Mouse (Mus musculus) embryo, embryonic 10 days (tissue): ENCODE data around the gene Macrod2.
A peak's percentile ranks its signal among the peaks of the same experiment; 100 is the strongest.

Source experiments
- DNase-seq: peaks from one replicate; pipeline ENCODE4 v3.0.0-alpha.2; 2015; ENCODE audit warnings: low spot score

The Macrod2 gene

GRCm38 (mm10) chr2:142349805-142350204 is 1954.7 kb downstream of the Macrod2 start:
- DNase-seq: no peak

- DNase-seq: peak; percentile 17
Measured at GRCm38 (mm10) chr2:142362888-142363287, 1967.8 kb downstream of the Macrod2 start.

- no peak for DNase-seq
Measured at GRCm38 (mm10) chr2:142373978-142374377, 1978.9 kb downstream of the Macrod2 start.

- DNase-seq: no peak
Measured at GRCm38 (mm10) chr2:142380563-142380962, 1985.5 kb downstream of the Macrod2 start.

- no peak for DNase-seq
Measured at GRCm38 (mm10) chr2:142381081-142381579, 1986.0 kb downstream of the Macrod2 start.

- DNase-seq: no peak
Measured at GRCm38 (mm10) chr2:142393546-142393945, 1998.4 kb downstream of the Macrod2 start.

GRCm38 (mm10) chr2:142399490-142399889 is 2004.4 kb downstream of the Macrod2 start:
- no peak for DNase-seq

GRCm38 (mm10) chr2:142400781-142401180 is 2005.7 kb downstream of the Macrod2 start:
- no peak for DNase-seq

GRCm38 (mm10) chr2:142401359-142401758 is 2006.2 kb downstream of the Macrod2 start:
- no peak for DNase-seq

- DNase-seq: no peak
Measured at GRCm38 (mm10) chr2:142403394-142403793, 2008.3 kb downstream of the Macrod2 start.

GRCm38 (mm10) chr2:142404321-142404720 is 2009.2 kb downstream of the Macrod2 start:
- peak; percentile 61 for DNase-seq

- no peak for DNase-seq
Measured at GRCm38 (mm10) chr2:142407341-142407740, 2012.2 kb downstream of the Macrod2 start.

- no peak for DNase-seq
Measured at GRCm38 (mm10) chr2:142410124-142410523, 2015.0 kb downstream of the Macrod2 start.

- no peak for DNase-seq
Measured at GRCm38 (mm10) chr2:142433126-142433525, 2038.0 kb downstream of the Macrod2 start.

GRCm38 (mm10) chr2:142434731-142435130 is 2039.6 kb downstream of the Macrod2 start:
- DNase-seq: no peak

- peak; percentile 5 for DNase-seq
Measured at GRCm38 (mm10) chr2:142437606-142438461, 2042.7 kb downstream of the Macrod2 start.
